In genomic region chr7:114037237-114037636, GRCm38 (mm10) we compare ENCODE assay signal across 16 mouse cellular contexts.
DNase-seq lines count a peak whose midpoint lies in the region; ATAC-seq and TF ChIP-seq lines count a peak whose summit lies in the region.
"Had no signal": no experiment of that assay in that cellular context is flagged by ENCODE, and none has a peak within 500 bp of the region (broad histone marks: within the 10 kb centered on the region; RNA-seq: fewer than 3 reads in every experiment).

No protein-coding gene starts in this region.

- TF ChIP-seq CTCF in layer of hippocampus, adult 2 months (conservative IDR thresholded peaks at IDR 0.05): no peak

- ATAC-seq in cerebellum, adult (ENCODE audit: insufficient number of reproducible peaks, low FRiP score, low TSS enrichment): peak; percentile 36; the same call in 1 of the 2 replicates
- ATAC-seq: lung, postnatal 0 days had no signal

- H3K4me3 ChIP-seq in layer of hippocampus, adult 2 months: no peak overlapping the region
- H3K4me3 ChIP-seq: heart, embryonic 13.5 days; liver, embryonic 13.5 days; stomach, embryonic 15.5 days had no signal

- DNase-seq in cerebellum, adult 11 months: no peak
- no peak for DNase-seq in layer of hippocampus, adult 2 months (ENCODE audit: low spot score in 2 of 2)
- DNase-seq in layer of hippocampus, adult 9-10 months (ENCODE audit: low spot score): no peak
- DNase-seq in brain, adult 2 months (ENCODE audit: low read depth, low spot score): peak; percentile 67
- peak; percentile 47 to 67 for DNase-seq in cerebellum, postnatal 25 days
- no peak for DNase-seq in thymus, postnatal 10 days (ENCODE audit: low spot score in 2 of 2)
- no peak for DNase-seq in urinary bladder, postnatal 4 days (ENCODE audit: low spot score in 2 of 2)
- DNase-seq: adrenal gland, postnatal 10 days; kidney, adult 11 months; kidney, postnatal 10 days; liver, embryonic 13.5 days; thymus, postnatal 25 days had no signal

- peak overlapping the region; percentile 53; the same call in 1 of the 2 replicates for H3K27ac ChIP-seq in layer of hippocampus, adult 2 months
- H3K27ac ChIP-seq: heart, embryonic 13.5 days; liver, embryonic 13.5 days; stomach, embryonic 15.5 days had no signal

Comparison
In these comparisons a context has a peak if more than half of its experiments do, and no peak if none do; other contexts are left out.
1. DNase-seq: peak in brain, adult 2 months (single experiment) and cerebellum, postnatal 25 days (2 of 2); none in cerebellum, adult 11 months (single experiment), layer of hippocampus, adult 2 months (0 of 2), layer of hippocampus, adult 9-10 months (single experiment), thymus, postnatal 10 days (0 of 2) and urinary bladder, postnatal 4 days (0 of 2).